Mouse (Mus musculus): ENCODE results near the gene Grhl1. TPM values are rescaled to one million over a fixed set of nuclear protein-coding genes. Genes with fewer than 3 reads are reported as not detected.
"Not testable (repeated sequence)": the region's sequence is repeated elsewhere in the genome, so short reads cannot be mapped to it uniquely, and the experiment has no call there.

The Grhl1 gene
- polyA plus RNA-seq (2012; rRNA removed), result 6.7 and 8.4 TPM in 2 replicates

- DNase-seq (ENCODE audit: low read depth), result no peak
These were observed at the start of gene Grhl1 for GRCm38 (mm10) chr12:24571523-24572392. TSS of gene Grhl1 (plus strand) at chr12:24572283.

DNA sequence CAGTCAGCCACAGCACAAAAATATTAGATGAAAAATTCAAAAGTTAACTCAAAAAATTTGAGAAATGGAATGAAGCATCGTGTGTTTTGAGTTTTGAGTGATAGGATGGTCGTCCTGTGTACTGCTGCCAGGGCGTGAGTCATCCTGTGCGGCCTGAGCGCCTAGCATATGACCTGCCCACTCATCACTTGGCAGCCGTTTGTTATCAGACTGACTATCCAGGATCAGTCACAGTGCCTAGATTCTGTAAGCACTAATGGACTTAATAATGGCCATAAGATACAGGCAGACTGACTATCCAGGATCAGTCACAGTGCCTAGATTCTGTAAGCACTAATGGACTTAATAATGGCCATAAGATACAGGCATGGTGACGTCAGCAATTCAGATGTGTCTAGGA lies 47.0 kb upstream of the Grhl1 start:
- DNase-seq (ENCODE audit: low read depth), result not testable (repeated sequence)

GRCm38 (mm10) chr12:24536390-24536789 lies 35.7 kb upstream of the Grhl1 start:
- peak; percentile 71 for DNase-seq (ENCODE audit: low read depth)

- DNase-seq (ENCODE audit: low read depth), result peak; percentile 88
These were observed 34.9 kb upstream of the Grhl1 start for GRCm38 (mm10) chr12:24537201-24537600.

GRCm38 (mm10) chr12:24537965-24538364 lies 34.1 kb upstream of the Grhl1 start:
- DNase-seq (ENCODE audit: low read depth), result peak; percentile 95

DNA sequence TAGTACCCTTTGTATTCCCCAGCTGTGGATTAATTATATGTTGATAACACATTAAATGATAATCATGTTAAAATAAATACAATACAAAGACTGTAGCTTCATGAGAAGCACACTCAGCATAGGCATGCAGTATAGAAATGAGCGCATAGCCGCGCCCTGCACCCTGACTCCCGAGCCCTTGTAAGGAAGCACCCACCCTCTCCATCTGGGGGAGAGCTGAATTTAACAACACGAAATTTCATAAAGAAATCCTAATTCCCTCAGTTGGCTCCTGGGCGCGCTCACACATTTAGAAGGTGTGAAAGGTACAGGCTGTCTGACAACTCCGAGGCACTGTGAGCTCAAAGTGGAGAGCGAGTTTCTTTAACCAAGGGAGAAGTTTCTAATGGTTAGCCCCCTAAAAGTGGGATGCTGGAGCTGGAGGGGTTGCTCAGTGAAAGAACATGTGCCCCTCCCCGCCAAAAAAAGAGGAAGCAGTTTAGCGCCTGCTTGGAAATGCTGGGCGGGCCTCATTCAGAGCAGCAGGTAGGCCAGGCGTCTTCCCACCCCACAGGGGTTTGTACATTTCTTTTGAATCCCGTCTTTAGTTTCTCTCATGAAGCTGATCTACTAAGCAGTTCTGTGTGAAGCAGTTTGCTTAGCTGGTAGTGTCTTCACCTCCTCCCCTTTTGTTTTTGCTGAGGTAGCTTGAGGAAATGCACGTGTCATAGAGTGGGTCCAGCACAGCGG lies 30.5 kb upstream of the Grhl1 start:
- no peak for DNase-seq (ENCODE audit: low read depth)

DNA sequence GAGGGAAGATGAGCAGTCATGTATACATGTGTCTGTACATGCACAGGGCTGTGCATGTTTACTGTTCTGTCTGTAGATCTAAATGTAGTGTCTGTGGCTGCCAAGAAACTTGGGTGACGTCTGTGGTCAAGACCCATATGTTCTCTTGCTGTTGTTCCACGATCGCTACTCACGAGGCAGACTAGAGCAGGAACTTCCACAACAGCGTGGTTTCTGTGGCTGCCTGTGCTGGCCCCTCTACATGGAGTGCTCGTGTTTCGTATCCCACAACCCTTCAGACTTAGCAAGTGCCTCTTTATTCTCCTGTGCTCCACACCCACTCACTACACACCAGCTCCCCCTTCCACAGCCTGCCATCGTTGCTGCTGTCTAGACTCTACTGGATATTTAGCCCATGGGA lies 24.4 kb upstream of the Grhl1 start:
- DNase-seq (ENCODE audit: low read depth), result no peak

DNA sequence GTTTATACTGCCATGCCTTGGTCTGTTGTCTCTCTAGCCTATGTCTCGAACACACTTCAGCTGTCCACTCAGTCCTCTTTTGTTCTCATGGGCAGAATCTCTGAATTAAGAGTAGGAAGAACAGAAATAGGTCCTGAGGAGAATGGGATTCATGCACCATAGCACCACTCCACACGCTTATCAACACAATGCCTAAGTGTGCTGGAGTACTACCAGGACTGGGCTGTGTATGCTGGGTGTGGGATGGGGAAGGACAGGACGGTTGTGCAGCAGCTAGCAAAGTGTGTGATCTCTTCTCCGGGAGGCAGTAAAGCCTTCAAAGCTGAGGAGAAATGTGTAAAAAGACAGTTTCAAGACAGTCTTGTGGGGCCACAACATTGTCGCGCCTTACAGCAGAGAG lies 23.2 kb upstream of the Grhl1 start:
- no peak for DNase-seq (ENCODE audit: low read depth)

DNA sequence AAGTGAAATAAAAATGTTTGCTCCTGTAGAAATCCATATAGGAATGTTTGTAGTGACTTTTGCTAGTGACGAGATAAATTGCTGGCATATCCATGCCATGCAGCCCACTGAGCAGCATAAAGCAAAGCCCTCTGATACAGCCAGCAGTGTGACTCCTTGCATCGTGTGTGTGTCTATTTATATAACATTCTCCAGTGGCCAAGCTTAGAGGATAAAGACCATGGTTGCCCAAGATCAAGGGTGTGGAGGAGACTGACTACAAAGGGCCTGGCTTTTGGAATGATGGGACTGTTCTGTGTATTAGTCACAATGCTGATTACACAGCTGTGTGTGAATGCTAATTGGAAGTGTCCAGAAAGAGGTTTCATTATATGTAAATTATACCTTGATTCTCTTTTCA lies 19.6 kb upstream of the Grhl1 start:
- no peak for DNase-seq (ENCODE audit: low read depth)

- no peak for DNase-seq (ENCODE audit: low read depth)
These were observed 16.1 kb upstream of the Grhl1 start for GRCm38 (mm10) chr12:24555976-24556375.

- no peak for DNase-seq (ENCODE audit: low read depth)
These were observed 8.6 kb upstream of the Grhl1 start for GRCm38 (mm10) chr12:24563395-24563960.

GRCm38 (mm10) chr12:24565311-24565710 lies 6.8 kb upstream of the Grhl1 start:
- no peak for DNase-seq (ENCODE audit: low read depth)

DNA sequence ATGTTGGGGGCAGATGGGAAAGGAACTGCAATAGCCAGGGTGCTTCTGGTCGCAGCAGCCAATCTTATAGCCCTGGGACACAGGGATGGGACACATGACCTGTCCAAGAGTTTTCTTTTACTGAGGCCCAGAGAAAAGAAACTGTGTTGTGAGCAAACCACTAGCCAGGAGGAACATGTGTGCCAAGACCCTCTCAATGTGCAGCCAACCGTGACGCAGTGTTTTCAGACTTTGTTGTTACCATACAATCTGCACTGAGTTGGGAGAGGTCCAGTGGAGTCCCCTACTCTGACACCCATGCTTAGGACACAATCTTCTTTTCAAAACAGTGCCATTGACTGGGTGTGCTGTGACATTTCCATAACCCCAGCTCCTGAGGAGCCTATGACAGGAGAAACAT lies 4.5 kb upstream of the Grhl1 start:
- DNase-seq (ENCODE audit: low read depth), result no peak

DNA sequence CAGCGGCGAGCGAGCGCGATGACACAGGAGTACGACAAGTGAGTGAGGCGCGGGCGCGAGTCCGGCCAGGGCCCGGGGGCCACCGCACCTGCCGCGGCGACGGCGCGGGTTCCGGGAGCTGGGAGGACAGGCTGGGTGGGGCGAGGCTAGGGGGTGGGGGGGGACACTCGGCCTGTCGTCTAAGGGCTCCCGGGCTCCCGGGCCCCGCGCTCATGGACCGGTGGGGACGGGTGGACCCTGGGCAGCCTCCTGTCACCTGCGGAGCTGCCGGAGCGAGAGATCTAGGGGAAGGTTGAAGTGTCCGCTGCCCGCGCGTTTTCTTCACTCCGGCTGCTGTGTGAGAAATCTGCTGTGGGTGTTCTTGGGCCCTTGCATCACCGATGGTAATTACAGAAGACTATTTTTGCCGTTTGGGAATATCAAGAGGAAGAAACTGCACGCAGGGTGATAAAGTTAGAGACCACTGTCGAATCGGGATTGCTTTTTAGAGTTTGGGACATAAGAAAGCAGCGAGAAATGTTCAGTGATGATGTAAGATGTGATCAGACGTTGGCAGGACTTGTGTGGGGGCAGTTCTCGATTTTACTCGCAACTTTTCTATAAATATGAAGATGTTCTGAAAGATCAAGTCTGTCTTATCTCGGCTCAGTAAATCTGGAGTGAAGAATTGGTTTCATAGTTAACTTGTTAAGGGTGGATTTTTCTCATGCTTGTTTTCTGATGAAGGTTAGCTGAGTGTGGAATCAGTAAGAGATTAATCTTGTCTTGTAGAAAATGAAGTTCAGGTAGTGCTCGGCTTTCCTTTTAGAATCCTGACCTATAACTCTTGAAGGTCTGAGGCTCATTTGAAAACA lies 565 bp downstream of the Grhl1 start:
- no peak for DNase-seq (ENCODE audit: low read depth)

DNA sequence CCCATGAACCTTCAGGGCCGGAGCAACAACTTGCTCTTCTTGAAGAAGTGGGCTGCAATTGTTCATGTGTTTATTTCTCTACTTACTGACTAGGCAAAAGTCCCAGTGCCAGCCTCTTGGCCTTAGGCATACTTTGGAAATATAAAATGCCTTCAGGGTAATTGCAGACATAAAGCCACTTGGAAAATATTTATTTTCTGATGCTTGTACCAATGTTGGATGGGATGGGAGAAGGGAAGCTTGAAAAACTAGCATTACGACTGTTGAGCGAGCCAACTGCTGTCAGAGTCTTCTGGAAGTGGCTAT lies 1.1 kb downstream of the Grhl1 start:
- DNase-seq (ENCODE audit: low read depth), result no peak

- peak; percentile 86 for DNase-seq (ENCODE audit: low read depth)
These were observed 2.8 kb downstream of the Grhl1 start for GRCm38 (mm10) chr12:24574870-24575269.

GRCm38 (mm10) chr12:24580452-24580851 lies 8.4 kb downstream of the Grhl1 start:
- no peak for DNase-seq (ENCODE audit: low read depth)

- DNase-seq (ENCODE audit: low read depth), result no peak
These were observed 9.1 kb downstream of the Grhl1 start for GRCm38 (mm10) chr12:24580996-24581683.

GRCm38 (mm10) chr12:24583653-24584052 lies 11.6 kb downstream of the Grhl1 start:
- no peak for DNase-seq (ENCODE audit: low read depth)

- no peak for DNase-seq (ENCODE audit: low read depth)
These were observed 12.8 kb downstream of the Grhl1 start for GRCm38 (mm10) chr12:24584835-24585234.

DNA sequence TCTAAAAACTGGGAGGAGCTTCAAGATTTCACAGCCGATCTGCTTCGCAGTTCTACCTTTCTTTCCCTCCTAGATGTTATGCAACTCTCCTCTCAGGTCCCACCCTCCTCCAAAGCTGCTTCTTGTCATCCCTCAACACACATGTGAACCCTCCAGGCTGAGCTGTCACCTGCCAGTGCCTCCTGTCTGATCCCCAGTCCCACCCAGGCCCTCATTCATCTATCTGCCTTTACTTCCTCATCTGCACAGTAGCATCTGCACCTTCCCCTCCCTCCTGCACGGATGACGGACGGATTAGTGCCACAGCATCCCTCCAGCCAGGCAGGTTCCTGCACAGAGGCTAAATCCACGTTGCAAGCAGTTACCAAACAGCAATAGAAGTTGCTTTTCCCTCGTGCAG lies 14.1 kb downstream of the Grhl1 start:
- DNase-seq (ENCODE audit: low read depth), result no peak
